Mouse (Mus musculus) forebrain, embryonic 15.5 days (tissue): ENCODE results near the gene Dcaf15. TPM values are rescaled to one million over a fixed set of nuclear protein-coding genes. Genes with fewer than 3 reads are reported as not detected.

Experiments used
- ATAC-seq: fragments of 200-750 bp; cut with Nextera tagmentation; replicated peaks from 2 replicates; pipeline ENCODE4 v1.8.0; 2017; ENCODE audit warnings: mild to moderate bottlenecking, moderate TSS enrichment, moderate library complexity
- H3K27ac ChIP-seq: fragments of 300-500 bp; sonication (generic); replicated peaks from 2 replicates; pipeline ENCODE4 v1.5.1; 2015; ENCODE audit warnings: mild to moderate bottlenecking, inconsistent platforms
- H3K27me3 ChIP-seq: fragments of 300-500 bp; sonication (generic); 2 replicates; pipeline ENCODE4 v1.6.1; 2015; ENCODE audit warnings: inconsistent platforms
- H3K36me3 ChIP-seq: fragments of 300-500 bp; sonication (generic); 2 replicates; pipeline ENCODE4 v1.6.1; 2015; ENCODE audit warnings: mild to moderate bottlenecking, inconsistent platforms
- H3K4me1 ChIP-seq: fragments of 300-500 bp; sonication (generic); 2 replicates; pipeline ENCODE4 v1.6.1; 2015; ENCODE audit warnings: inconsistent platforms
- H3K4me2 ChIP-seq: fragments of 300-500 bp; sonication (generic); replicated peaks from 2 replicates; pipeline ENCODE4 v1.6.1; 2015; ENCODE audit warnings: mild to moderate bottlenecking, inconsistent platforms
- H3K4me3 ChIP-seq: fragments of 300-500 bp; sonication (generic); 2 replicates; pipeline ENCODE4 v1.5.1; 2015; ENCODE audit warnings: mild to moderate bottlenecking, inconsistent platforms
- H3K9ac ChIP-seq: fragments of 300-500 bp; sonication (generic); replicated peaks from 2 replicates; pipeline ENCODE4 v1.6.1; 2015; ENCODE audit warnings: mild to moderate bottlenecking, inconsistent platforms
- H3K9me3 ChIP-seq: fragments of 300-500 bp; sonication (generic); 2 replicates; pipeline ENCODE4 v1.6.1; 2016; ENCODE audit warnings: inconsistent platforms
- whole genome bisulfite sequencing: fragments of 180-500 bp; shearing (Covaris S2); methylation state at CpG from one replicate; pipeline ENCODE4 v1.1.7; 2015; ENCODE audit warnings: mixed read lengths; 5-methylcytosine and 5-hydroxymethylcytosine counted together
- polyA plus RNA-seq: library from polyadenylated mRNA; unstranded; fragments of >200 nt; fragmentation: Nextera tagmentation; extraction: Ambion mirVana; gene quantifications from 2 replicates; pipeline ENCODE4 v1.2.1, GENCODE M21; 2015

The Dcaf15 gene
- polyA plus RNA-seq, 1 experiment from 2014 or later: 17.8 TPM

- Histone ChIP-seq H3K9me3 (no peaks in the 10 kb centered on the region), H3K4me1 (0 out of 2 replicates have a peak, but pooled peaks cover 5% of the 10 kb centered on the region), H3K27ac (no peak overlapping the region), H3K36me3 (peaks cover 2% of the 10 kb centered on the region; the same call in 1 of the 2 replicates), H3K27me3 (no peaks in the 10 kb centered on the region), H3K4me3 (no peak overlapping the region), H3K4me2 (no peak overlapping the region), H3K9ac (no peak overlapping the region)
- no peak for ATAC-seq
- WGBS: 76% methylated on average over 17 of the region's 17 CpGs
Measured at GRCm38 (mm10) chr8:84127202-84127901, 22.8 kb upstream of the Dcaf15 start.

- H3K9ac ChIP-seq: no peak overlapping the region
- H3K27me3 ChIP-seq: no peaks in the 10 kb centered on the region
- H3K36me3 ChIP-seq: peaks cover 2% of the 10 kb centered on the region; the same call in 1 of the 2 replicates
- ATAC-seq: no peak
- H3K4me2 ChIP-seq: no peak overlapping the region
- H3K4me1 ChIP-seq: 0 out of 2 replicates have a peak, but pooled peaks cover 5% of the 10 kb centered on the region
- H3K9me3 ChIP-seq: no peaks in the 10 kb centered on the region
- no peak overlapping the region for H3K27ac ChIP-seq
- H3K4me3 ChIP-seq: no peak overlapping the region
- 72% methylated on average over 2 of the region's 2 CpGs for WGBS
Measured at GRCm38 (mm10) chr8:84126742-84127141, 22.2 kb upstream of the Dcaf15 start.

GRCm38 (mm10) chr8:84125656-84126055 lies 21.1 kb upstream of the Dcaf15 start, which contains the start of gene Podnl1:
Gene Podnl1, plus strand, starts transcription at chr8:84125989.
- Histone ChIP-seq H3K9ac (no peak within 1 kb of the TSS), H3K27ac (no peak within 1 kb of the TSS), H3K4me1 (0 out of 2 replicates have a peak, but pooled peaks cover under 1% of the 10 kb centered on the region), H3K4me3 (no peak within 1 kb of the TSS), H3K4me2 (no peak within 1 kb of the TSS), H3K27me3 (no peaks in the 10 kb centered on the region), H3K9me3 (no peaks in the 10 kb centered on the region), H3K36me3 (no peaks in the 10 kb centered on the region)
- no peak for ATAC-seq
- WGBS: 60% methylated on average over 9 of the region's 9 CpGs

GRCm38 (mm10) chr8:84122151-84122550 lies 17.6 kb upstream of the Dcaf15 start:
- no peaks in the 10 kb centered on the region for H3K9me3 ChIP-seq
- no peak for ATAC-seq
- 88% methylated on average over 3 of the region's 3 CpGs for WGBS
- no peak overlapping the region for H3K4me3 ChIP-seq
- no peaks in the 10 kb centered on the region for H3K27me3 ChIP-seq
- no peak overlapping the region for H3K27ac ChIP-seq
- H3K36me3 ChIP-seq: no peaks in the 10 kb centered on the region
- no peak overlapping the region for H3K4me2 ChIP-seq
- no peaks in the 10 kb centered on the region for H3K4me1 ChIP-seq
- no peak overlapping the region for H3K9ac ChIP-seq

GRCm38 (mm10) chr8:84115646-84116045 lies 11.1 kb upstream of the Dcaf15 start:
- Histone ChIP-seq H3K36me3 (no peaks in the 10 kb centered on the region), H3K27me3 (no peaks in the 10 kb centered on the region), H3K4me2 (no peak overlapping the region), H3K4me3 (no peak overlapping the region), H3K4me1 (no peaks in the 10 kb centered on the region), H3K9ac (no peak overlapping the region), H3K27ac (no peak overlapping the region), H3K9me3 (no peaks in the 10 kb centered on the region)
- no peak for ATAC-seq
- 92% methylated on average over 6 of the region's 6 CpGs for WGBS

- WGBS: 94% methylated on average over 6 of the region's 6 CpGs
Measured at GRCm38 (mm10) chr8:84106216-84107040, 1.9 kb upstream of the Dcaf15 start.

GRCm38 (mm10) chr8:84105676-84106075 lies 1.1 kb upstream of the Dcaf15 start:
- no peak overlapping the region; the same call in 1 of the 2 replicates for H3K4me3 ChIP-seq
- H3K36me3 ChIP-seq: peaks cover 5% of the 10 kb centered on the region; the same call in 1 of the 2 replicates
- H3K27me3 ChIP-seq: no peaks in the 10 kb centered on the region
- WGBS: 83% methylated on average over 2 of the region's 2 CpGs
- H3K9me3 ChIP-seq: no peaks in the 10 kb centered on the region
- H3K4me1 ChIP-seq: peaks cover 31% of the 10 kb centered on the region
- H3K9ac ChIP-seq: no peak overlapping the region
- H3K4me2 ChIP-seq: peak overlapping the region; percentile 51; the same call in 1 of the 2 replicates
- ATAC-seq: no peak
- peak overlapping the region; percentile 82; the same call in 1 of the 2 replicates for H3K27ac ChIP-seq

More at GRCm38 (mm10) chr8:84106216-84107040, 1.9 kb upstream of the Dcaf15 start:
- H3K9me3 ChIP-seq: no peaks in the 10 kb centered on the region
- no peaks in the 10 kb centered on the region for H3K27me3 ChIP-seq
- H3K36me3 ChIP-seq: peaks cover 5% of the 10 kb centered on the region; the same call in 1 of the 2 replicates
- H3K4me3 ChIP-seq: no peak overlapping the region
- no peak overlapping the region for H3K4me2 ChIP-seq
- no peak overlapping the region for H3K9ac ChIP-seq
- peaks cover 28% of the 10 kb centered on the region for H3K4me1 ChIP-seq
- no peak overlapping the region for H3K27ac ChIP-seq
- ATAC-seq: no peak

- Histone ChIP-seq H3K36me3 (peaks cover 12% of the 10 kb centered on the region; the same call in 1 of the 2 replicates), H3K9ac (peak overlapping the region; percentile 76), H3K9me3 (no peaks in the 10 kb centered on the region), H3K4me3 (peak overlapping the region; percentile 68), H3K4me2 (peak overlapping the region; percentile 77), H3K4me1 (peaks cover 31% of the 10 kb centered on the region), H3K27me3 (no peaks in the 10 kb centered on the region), H3K27ac (peak overlapping the region; percentile 92)
- ATAC-seq: peak; percentile 76
- WGBS: under 1% methylated on average over 17 of the region's 29 CpGs
Measured at GRCm38 (mm10) chr8:84104221-84104620, 347 bp downstream of the Dcaf15 start.

GRCm38 (mm10) chr8:84103601-84104000 lies 967 bp downstream of the Dcaf15 start:
- H3K27ac ChIP-seq: peak overlapping the region; percentile 92
- H3K4me2 ChIP-seq: peak overlapping the region; percentile 77
- H3K9me3 ChIP-seq: no peaks in the 10 kb centered on the region
- peak overlapping the region; percentile 68 for H3K4me3 ChIP-seq
- peak overlapping the region; percentile 76 for H3K9ac ChIP-seq
- WGBS: 50% methylated on average over 3 of the region's 3 CpGs
- H3K27me3 ChIP-seq: no peaks in the 10 kb centered on the region
- ATAC-seq: no peak
- peaks cover 12% of the 10 kb centered on the region for H3K36me3 ChIP-seq
- H3K4me1 ChIP-seq: peaks cover 31% of the 10 kb centered on the region

- H3K4me3 ChIP-seq: no peak overlapping the region
- H3K27me3 ChIP-seq: no peaks in the 10 kb centered on the region
- H3K4me1 ChIP-seq: peaks cover 31% of the 10 kb centered on the region
- no peak overlapping the region for H3K27ac ChIP-seq
- ATAC-seq: no peak
- WGBS: 90% methylated on average over 25 of the region's 25 CpGs
- H3K4me2 ChIP-seq: no peak overlapping the region
- H3K9me3 ChIP-seq: no peaks in the 10 kb centered on the region
- H3K9ac ChIP-seq: no peak overlapping the region
- peaks cover 28% of the 10 kb centered on the region for H3K36me3 ChIP-seq
Measured at GRCm38 (mm10) chr8:84101476-84102270, 2.9 kb downstream of the Dcaf15 start.

- Histone ChIP-seq H3K9ac (no peak overlapping the region), H3K4me1 (peaks cover 19% of the 10 kb centered on the region), H3K27ac (no peak overlapping the region), H3K36me3 (peaks cover 55% of the 10 kb centered on the region), H3K4me3 (no peak overlapping the region), H3K27me3 (no peaks in the 10 kb centered on the region), H3K4me2 (no peak overlapping the region), H3K9me3 (no peaks in the 10 kb centered on the region)
- no peak for ATAC-seq
- WGBS: 93% methylated on average over 7 of the region's 7 CpGs
Measured at GRCm38 (mm10) chr8:84098376-84098775, 6.2 kb downstream of the Dcaf15 start.
